Mouse (Mus musculus): ENCODE measurements around the gene Ubl4b. TPM values are rescaled to one million over a fixed set of nuclear protein-coding genes. Genes with fewer than 3 reads are reported as not detected.

Ubl4b gene
- total RNA-seq, 1 experiment from 2014 or later, result not detected

DNA sequence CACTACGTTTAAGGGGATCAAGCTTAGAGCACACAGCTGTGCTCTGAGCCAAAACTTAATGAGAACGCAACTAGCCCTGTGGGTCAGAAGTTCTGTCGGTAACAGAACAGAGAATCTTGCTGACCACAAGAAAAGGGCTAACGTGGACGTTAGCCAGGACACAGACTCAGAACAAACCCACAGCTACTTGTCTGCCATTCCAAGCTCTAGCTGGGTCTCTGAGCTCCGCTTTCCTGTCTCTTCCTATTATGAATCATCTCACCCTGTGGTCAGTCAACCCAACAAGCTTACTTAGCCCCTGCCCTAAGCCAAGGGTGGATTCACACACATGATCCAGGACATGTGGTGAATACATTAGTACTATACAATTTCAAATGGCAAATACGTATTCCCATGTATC lies 12.9 kb upstream of the Ubl4b start:
- DNase-seq, result no peak

- DNase-seq, result no peak
Measured at GRCm38 (mm10) chr3:107565331-107565730, 10.5 kb upstream of the Ubl4b start.

DNA sequence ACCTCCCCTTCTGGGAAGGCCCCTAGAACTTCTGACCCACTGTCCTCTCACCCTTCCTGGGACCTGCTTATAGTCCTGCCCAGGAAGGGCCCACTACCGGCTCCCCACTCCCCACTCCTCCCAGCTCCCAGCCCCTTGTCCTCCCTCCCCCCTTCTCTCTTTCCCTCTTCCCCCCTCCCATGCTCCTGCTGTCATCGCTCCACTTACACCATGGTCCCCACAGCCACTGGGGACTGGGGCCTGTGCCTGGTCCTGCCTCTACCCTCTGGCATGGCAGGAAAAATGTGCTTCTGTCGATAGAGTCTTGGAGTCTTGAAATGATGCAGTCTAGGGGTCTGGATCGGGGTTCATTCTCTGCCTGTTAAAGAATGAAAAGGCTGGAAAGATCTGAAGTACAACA lies 9.0 kb upstream of the Ubl4b start:
- no peak for DNase-seq

- no peak for DNase-seq
Measured at GRCm38 (mm10) chr3:107562591-107562990, 7.7 kb upstream of the Ubl4b start.

- no peak for DNase-seq
Measured at GRCm38 (mm10) chr3:107562104-107562503, 7.2 kb upstream of the Ubl4b start.

GRCm38 (mm10) chr3:107559183-107559582 lies 4.3 kb upstream of the Ubl4b start:
- DNase-seq, result peak; percentile 85

GRCm38 (mm10) chr3:107558740-107559139 lies 3.9 kb upstream of the Ubl4b start:
- DNase-seq, result no peak

- DNase-seq, result peak; percentile 72
Measured at GRCm38 (mm10) chr3:107550409-107551049, 4.3 kb downstream of the Ubl4b start.

DNA sequence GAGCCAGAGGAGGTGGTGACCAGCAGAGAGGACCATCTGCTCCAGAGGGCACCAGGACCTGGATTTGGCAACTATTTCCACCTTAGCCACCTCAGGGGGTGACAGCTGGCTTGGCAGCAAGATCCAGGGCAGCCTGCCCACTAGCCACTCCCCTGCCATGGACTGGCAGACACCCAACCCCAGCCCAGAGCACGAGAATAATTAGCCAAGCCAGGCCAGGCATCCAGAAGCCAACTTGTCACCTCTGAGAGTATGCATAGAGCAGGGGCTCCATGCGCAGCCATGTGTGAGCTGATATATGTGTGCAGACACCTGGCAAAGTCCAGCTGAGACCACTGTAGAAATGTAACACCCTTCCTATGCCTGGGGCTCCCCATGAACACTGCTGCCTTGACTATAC lies 7.9 kb downstream of the Ubl4b start:
- DNase-seq, result peak; percentile 34

DNA sequence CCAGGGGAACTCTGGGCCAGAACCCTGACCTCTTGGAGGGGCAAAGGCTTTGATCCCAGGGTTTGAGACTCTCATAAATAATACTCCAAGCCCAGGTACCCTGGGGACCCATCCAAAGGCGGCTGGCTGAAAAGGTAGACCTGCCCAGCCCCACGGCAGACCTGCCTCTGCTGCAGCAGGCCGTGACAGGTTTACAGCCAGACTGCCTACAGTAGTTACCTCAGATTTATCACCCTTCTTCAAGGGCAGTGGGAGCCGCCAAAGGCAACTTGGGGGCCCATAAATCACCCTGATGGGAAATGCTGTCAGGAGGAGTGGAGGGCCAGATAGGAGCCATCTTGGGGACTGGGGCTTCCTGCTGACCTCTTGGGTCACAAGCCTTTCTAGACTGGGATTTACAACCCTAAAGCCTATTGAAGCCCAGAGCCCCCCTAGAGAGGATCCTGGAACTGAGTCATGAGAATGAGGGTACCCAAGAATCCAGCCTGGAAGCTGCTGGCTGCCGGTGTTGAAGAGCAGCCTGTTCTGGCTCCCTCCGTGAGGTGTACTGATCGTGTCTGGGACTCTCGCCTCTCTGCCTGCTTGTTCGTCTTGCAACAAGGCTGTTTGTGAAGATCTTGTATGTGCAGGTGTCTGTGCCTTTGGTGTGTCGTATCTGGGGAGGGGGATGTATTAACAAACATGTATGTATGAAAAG lies 9.0 kb downstream of the Ubl4b start:
- peak; percentile 32 for DNase-seq

- DNase-seq, result no peak
Measured at GRCm38 (mm10) chr3:107545278-107545677, 9.6 kb downstream of the Ubl4b start.

GRCm38 (mm10) chr3:107543158-107544080 lies 11.5 kb downstream of the Ubl4b start:
- no peak for DNase-seq

- DNase-seq, result no peak
Measured at GRCm38 (mm10) chr3:107542584-107542983, 12.3 kb downstream of the Ubl4b start.

GRCm38 (mm10) chr3:107537504-107537889 lies 17.4 kb downstream of the Ubl4b start:
- no peak for DNase-seq

DNA sequence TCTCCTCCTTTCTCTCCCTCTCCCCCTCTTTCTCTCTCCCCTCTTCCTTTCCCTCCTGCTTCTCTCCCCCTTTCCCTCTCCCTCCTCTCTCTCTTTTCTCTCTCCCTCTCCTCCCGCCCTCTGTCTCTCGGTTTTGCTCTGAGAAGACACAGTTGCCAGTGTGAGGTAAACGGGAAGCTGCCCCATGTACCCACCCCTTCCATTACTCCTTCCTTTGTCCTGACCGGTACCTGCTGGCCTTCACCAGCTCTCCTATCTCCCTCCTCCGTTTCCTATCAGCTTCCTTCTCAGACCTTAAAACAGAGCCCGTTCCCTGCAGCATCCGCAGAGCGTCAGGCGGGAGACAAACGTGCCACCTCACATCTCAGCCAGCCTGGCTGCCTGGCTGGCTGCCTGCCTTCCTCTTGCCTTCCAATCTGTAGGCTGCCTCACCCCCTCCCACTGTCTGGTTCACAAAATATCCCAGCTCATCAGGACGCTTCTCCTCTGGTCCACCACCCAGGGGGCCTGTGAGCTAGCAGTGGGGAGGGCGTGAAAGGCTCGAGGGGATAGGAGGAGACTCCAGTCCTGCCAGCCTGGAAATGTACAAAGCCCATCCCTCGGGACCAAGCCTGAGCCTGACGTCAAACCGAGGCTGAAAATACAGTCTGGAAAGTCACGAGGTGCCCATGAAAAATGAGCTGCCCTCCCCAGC lies 17.9 kb downstream of the Ubl4b start:
- DNase-seq, result peak; percentile 51

DNA sequence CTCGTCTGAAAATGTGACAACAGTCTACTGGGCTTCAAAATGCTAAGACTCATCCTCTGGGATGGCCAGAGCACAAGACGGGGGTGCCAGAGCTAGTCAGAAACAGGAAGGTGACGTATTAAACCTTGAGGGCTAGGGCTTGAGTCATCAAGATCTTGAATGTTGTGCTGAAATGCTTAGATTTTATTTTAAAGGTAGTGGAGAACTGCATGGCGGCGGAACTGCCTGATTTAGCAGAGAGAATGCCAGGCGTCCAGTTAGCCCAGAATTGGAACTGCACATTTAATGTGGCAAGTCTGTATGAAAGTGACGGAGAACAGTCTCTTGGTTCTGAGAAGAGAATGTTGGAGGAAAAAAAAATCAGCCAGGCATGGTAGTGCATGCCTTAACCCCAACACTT lies 19.9 kb downstream of the Ubl4b start:
- DNase-seq, result no peak

DNA sequence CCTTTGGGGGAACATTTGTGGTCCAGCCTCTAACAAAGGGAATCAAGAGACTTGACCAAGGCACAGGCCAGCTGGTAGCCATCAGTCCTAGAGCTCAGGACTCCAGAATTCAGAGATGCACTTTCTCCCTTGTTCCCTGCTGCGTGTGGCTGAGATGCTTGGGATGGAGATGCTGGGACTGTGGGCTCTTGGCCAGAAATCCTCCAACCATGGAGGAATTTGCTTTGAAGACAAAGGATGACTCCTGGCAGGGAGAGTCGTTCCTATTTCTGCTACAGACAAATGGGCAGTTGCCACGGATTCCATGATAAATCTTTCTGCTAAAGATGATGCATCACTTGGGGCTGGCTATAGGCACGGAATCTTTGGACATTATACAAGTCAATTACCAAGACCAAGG lies 21.3 kb downstream of the Ubl4b start:
- DNase-seq, result no peak

GRCm38 (mm10) chr3:107530581-107530980 lies 24.3 kb downstream of the Ubl4b start:
- peak; percentile 55 for DNase-seq

DNA sequence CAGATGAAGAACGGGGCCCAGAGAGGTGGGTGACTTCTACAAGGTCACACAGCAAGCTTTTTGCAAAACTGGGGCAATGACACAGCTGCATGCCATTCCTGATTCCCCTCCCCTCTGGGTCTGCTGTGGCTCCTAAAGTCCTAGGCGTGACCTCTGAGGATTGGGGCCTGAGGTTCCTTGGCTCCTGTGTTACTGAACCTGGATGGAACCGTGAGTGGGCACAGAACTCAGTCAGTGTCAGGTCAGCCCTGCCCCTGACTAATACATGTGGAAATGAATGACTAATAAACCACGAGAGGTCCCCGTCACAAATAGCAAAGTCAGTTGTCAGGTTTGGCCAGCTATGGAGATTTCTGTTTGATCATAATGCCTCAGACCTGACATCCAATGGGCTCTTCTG lies 25.7 kb downstream of the Ubl4b start:
- no peak for DNase-seq

DNA sequence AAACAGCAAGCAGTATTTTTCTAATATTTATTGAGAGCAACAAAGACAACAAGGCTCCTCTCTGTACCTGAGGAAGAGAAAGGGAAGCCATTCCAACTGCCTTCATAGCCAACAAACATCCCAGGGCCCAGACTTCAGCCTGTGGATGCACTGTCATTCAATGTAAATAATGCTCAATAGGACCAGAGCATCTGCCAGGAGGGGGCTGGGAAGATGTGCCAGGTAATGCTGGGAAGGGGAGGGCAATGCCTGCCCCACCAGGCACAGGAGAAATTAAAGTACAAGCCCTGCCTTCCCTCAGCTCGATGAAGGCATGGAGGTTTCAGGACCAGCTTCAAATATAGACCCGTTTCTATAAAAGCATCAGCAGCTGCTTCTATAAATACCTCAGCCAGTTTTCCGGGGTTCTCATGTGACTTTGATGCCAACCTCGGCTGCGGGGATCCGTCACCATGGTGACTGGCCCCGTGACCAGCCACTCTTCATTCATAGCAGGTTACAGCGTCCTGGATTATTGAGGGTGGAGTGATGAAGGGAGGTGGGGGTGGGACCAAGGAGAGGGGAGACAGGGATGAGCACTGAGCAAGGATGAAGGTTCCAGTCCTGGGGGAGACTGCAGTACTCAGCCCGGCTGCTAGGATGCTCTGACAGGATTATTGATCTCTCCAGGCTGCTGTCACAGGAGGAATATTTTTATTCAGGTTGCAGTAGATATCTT lies 26.3 kb downstream of the Ubl4b start:
- peak; percentile 9 for DNase-seq

GRCm38 (mm10) chr3:107524547-107524946 lies 30.3 kb downstream of the Ubl4b start:
- no peak for DNase-seq

GRCm38 (mm10) chr3:107520931-107521330 lies 33.9 kb downstream of the Ubl4b start:
- DNase-seq, result no peak
